Mouse (Mus musculus): ENCODE results near the gene Sptbn1. TPM values are rescaled to one million over a fixed set of nuclear protein-coding genes. Genes with fewer than 3 reads are reported as not detected.

Sptbn1 gene
- polyA plus RNA-seq, 1 experiment from 2014 or later, result 121 TPM

- Histone ChIP-seq H3K4me3 (replicated peaks) (no peak overlapping the region), H3K27ac (peak overlapping the region; percentile 16; the same call in 1 of the 2 replicates), H3K9me3 (no peaks in the 10 kb centered on the region), H3K36me3 (peaks cover 7% of the 10 kb centered on the region; the same call in 1 of the 2 replicates), H3K9ac (replicated peaks) (no peak overlapping the region), H3K27me3 (no peaks in the 10 kb centered on the region), H3K4me2 (replicated peaks) (no peak overlapping the region), H3K4me1 (replicated peaks) (peaks cover 18% of the 10 kb centered on the region)
- ATAC-seq, result peak; percentile 74
- 22% methylated on average over 6 of the region's 6 CpGs for WGBS
These were observed 106.8 kb downstream of the Sptbn1 start for GRCm38 (mm10) chr11:30161173-30161650.

- ATAC-seq, result no peak
- H3K4me3 ChIP-seq (replicated peaks), result no peak overlapping the region
- H3K9me3 ChIP-seq, result no peaks in the 10 kb centered on the region
- no peak overlapping the region for H3K9ac ChIP-seq (replicated peaks)
- peaks cover 16% of the 10 kb centered on the region for H3K4me1 ChIP-seq (replicated peaks)
- H3K27ac ChIP-seq, result peak overlapping the region; percentile 16
- no peak overlapping the region for H3K4me2 ChIP-seq (replicated peaks)
- no peaks in the 10 kb centered on the region for H3K27me3 ChIP-seq
- 64% methylated on average over 4 of the region's 4 CpGs for WGBS
- peaks cover 7% of the 10 kb centered on the region; the same call in 1 of the 2 replicates for H3K36me3 ChIP-seq
These were observed 107.3 kb downstream of the Sptbn1 start for GRCm38 (mm10) chr11:30160625-30161172.

GRCm38 (mm10) chr11:30159545-30160255 lies 108.3 kb downstream of the Sptbn1 start:
- Histone ChIP-seq H3K4me1 (replicated peaks) (peaks cover 16% of the 10 kb centered on the region), H3K9me3 (no peaks in the 10 kb centered on the region), H3K9ac (replicated peaks) (no peak overlapping the region), H3K27ac (no peak overlapping the region), H3K4me2 (replicated peaks) (no peak overlapping the region), H3K27me3 (no peaks in the 10 kb centered on the region), H3K4me3 (replicated peaks) (no peak overlapping the region), H3K36me3 (peaks cover 7% of the 10 kb centered on the region; the same call in 1 of the 2 replicates)
- WGBS, result 69% methylated on average over 4 of the region's 4 CpGs
- ATAC-seq, result no peak

GRCm38 (mm10) chr11:30158028-30158700 lies 109.8 kb downstream of the Sptbn1 start:
- WGBS, result 50% methylated on average over 8 of the region's 8 CpGs
- Histone ChIP-seq H3K9me3 (no peaks in the 10 kb centered on the region), H3K27me3 (no peaks in the 10 kb centered on the region), H3K36me3 (peaks cover 23% of the 10 kb centered on the region), H3K27ac (no peak overlapping the region), H3K4me2 (replicated peaks) (no peak overlapping the region), H3K9ac (replicated peaks) (no peak overlapping the region), H3K4me1 (replicated peaks) (peaks cover 16% of the 10 kb centered on the region), H3K4me3 (replicated peaks) (no peak overlapping the region)
- no peak for ATAC-seq

GRCm38 (mm10) chr11:30155887-30156286 lies 112.1 kb downstream of the Sptbn1 start:
- no peak overlapping the region for H3K27ac ChIP-seq
- no peak overlapping the region for H3K9ac ChIP-seq (replicated peaks)
- H3K4me1 ChIP-seq (replicated peaks), result peaks cover 6% of the 10 kb centered on the region; the same call in 1 of the 2 replicates
- H3K4me3 ChIP-seq (replicated peaks), result no peak overlapping the region
- WGBS, result 90% methylated on average over 2 of the region's 2 CpGs
- no peak for ATAC-seq
- H3K36me3 ChIP-seq, result peaks cover 44% of the 10 kb centered on the region
- H3K9me3 ChIP-seq, result no peaks in the 10 kb centered on the region
- no peak overlapping the region for H3K4me2 ChIP-seq (replicated peaks)
- H3K27me3 ChIP-seq, result no peaks in the 10 kb centered on the region

GRCm38 (mm10) chr11:30154980-30155379 lies 113.0 kb downstream of the Sptbn1 start:
- ATAC-seq, result no peak

GRCm38 (mm10) chr11:30148888-30149287 lies 119.1 kb downstream of the Sptbn1 start:
- Histone ChIP-seq H3K4me3 (replicated peaks) (no peak overlapping the region), H3K4me2 (replicated peaks) (no peak overlapping the region), H3K9me3 (no peaks in the 10 kb centered on the region), H3K27ac (no peak overlapping the region), H3K4me1 (replicated peaks) (no peaks in the 10 kb centered on the region), H3K27me3 (no peaks in the 10 kb centered on the region), H3K36me3 (peaks cover 78% of the 10 kb centered on the region), H3K9ac (replicated peaks) (no peak overlapping the region)
- WGBS, result 93% methylated on average over 5 of the region's 5 CpGs
- no peak for ATAC-seq

More at GRCm38 (mm10) chr11:30154980-30155379, 113.0 kb downstream of the Sptbn1 start:
- Histone ChIP-seq H3K4me2 (replicated peaks) (no peak overlapping the region), H3K27me3 (no peaks in the 10 kb centered on the region), H3K4me1 (replicated peaks) (0 out of 2 replicates have a peak, but pooled peaks cover 6% of the 10 kb centered on the region), H3K9ac (replicated peaks) (no peak overlapping the region), H3K4me3 (replicated peaks) (no peak overlapping the region), H3K27ac (no peak overlapping the region), H3K9me3 (no peaks in the 10 kb centered on the region), H3K36me3 (peaks cover 50% of the 10 kb centered on the region)
- 97% methylated on average over 2 of the region's 2 CpGs for WGBS

GRCm38 (mm10) chr11:30148378-30148777 lies 119.6 kb downstream of the Sptbn1 start:
- H3K27ac ChIP-seq, result no peak overlapping the region
- H3K36me3 ChIP-seq, result peaks cover 76% of the 10 kb centered on the region
- H3K27me3 ChIP-seq, result no peaks in the 10 kb centered on the region
- no peak for ATAC-seq
- H3K9me3 ChIP-seq, result no peaks in the 10 kb centered on the region
- no peaks in the 10 kb centered on the region for H3K4me1 ChIP-seq (replicated peaks)
- H3K4me3 ChIP-seq (replicated peaks), result no peak overlapping the region
- no peak overlapping the region for H3K9ac ChIP-seq (replicated peaks)
- H3K4me2 ChIP-seq (replicated peaks), result no peak overlapping the region

- H3K36me3 ChIP-seq, result peaks cover 76% of the 10 kb centered on the region
- no peak overlapping the region for H3K4me3 ChIP-seq (replicated peaks)
- ATAC-seq, result no peak
- no peak overlapping the region for H3K4me2 ChIP-seq (replicated peaks)
- H3K9ac ChIP-seq (replicated peaks), result no peak overlapping the region
- H3K27ac ChIP-seq, result no peak overlapping the region
- WGBS, result 90% methylated on average over 1 of the region's 1 CpGs
- H3K4me1 ChIP-seq (replicated peaks), result no peaks in the 10 kb centered on the region
- H3K27me3 ChIP-seq, result no peaks in the 10 kb centered on the region
- no peaks in the 10 kb centered on the region for H3K9me3 ChIP-seq
These were observed 120.1 kb downstream of the Sptbn1 start for GRCm38 (mm10) chr11:30147882-30148281.

GRCm38 (mm10) chr11:30143090-30143489 lies 124.9 kb downstream of the Sptbn1 start:
- peaks cover 85% of the 10 kb centered on the region for H3K36me3 ChIP-seq
- no peak for ATAC-seq
- no peaks in the 10 kb centered on the region for H3K27me3 ChIP-seq
- WGBS, result 91% methylated on average over 6 of the region's 6 CpGs
- H3K4me3 ChIP-seq (replicated peaks), result no peak overlapping the region
- no peaks in the 10 kb centered on the region for H3K9me3 ChIP-seq
- H3K27ac ChIP-seq, result no peak overlapping the region
- no peaks in the 10 kb centered on the region for H3K4me1 ChIP-seq (replicated peaks)
- H3K9ac ChIP-seq (replicated peaks), result no peak overlapping the region
- H3K4me2 ChIP-seq (replicated peaks), result no peak overlapping the region

GRCm38 (mm10) chr11:30139165-30139826 lies 128.7 kb downstream of the Sptbn1 start:
- H3K36me3 ChIP-seq, result peaks cover 95% of the 10 kb centered on the region
- H3K4me2 ChIP-seq (replicated peaks), result no peak overlapping the region
- WGBS, result 90% methylated on average over 17 of the region's 17 CpGs
- no peak overlapping the region for H3K9ac ChIP-seq (replicated peaks)
- ATAC-seq, result no peak
- no peak overlapping the region for H3K27ac ChIP-seq
- H3K27me3 ChIP-seq, result no peaks in the 10 kb centered on the region
- no peaks in the 10 kb centered on the region for H3K9me3 ChIP-seq
- no peaks in the 10 kb centered on the region for H3K4me1 ChIP-seq (replicated peaks)
- no peak overlapping the region for H3K4me3 ChIP-seq (replicated peaks)

- ATAC-seq, result no peak
These were observed 130.9 kb downstream of the Sptbn1 start for GRCm38 (mm10) chr11:30137081-30137480.

More at GRCm38 (mm10) chr11:30137081-30137480, 130.9 kb downstream of the Sptbn1 start:
- Histone ChIP-seq H3K4me3 (replicated peaks) (no peak overlapping the region), H3K27ac (no peak overlapping the region), H3K4me1 (replicated peaks) (no peaks in the 10 kb centered on the region), H3K9ac (replicated peaks) (no peak overlapping the region), H3K9me3 (no peaks in the 10 kb centered on the region), H3K27me3 (no peaks in the 10 kb centered on the region), H3K36me3 (peaks cover 95% of the 10 kb centered on the region), H3K4me2 (replicated peaks) (no peak overlapping the region)
- 94% methylated on average over 12 of the region's 12 CpGs for WGBS

Data from midbrain, embryonic 13.5 days (tissue).